Mouse (Mus musculus): ENCODE results near the gene Slc6a2.

DNA sequence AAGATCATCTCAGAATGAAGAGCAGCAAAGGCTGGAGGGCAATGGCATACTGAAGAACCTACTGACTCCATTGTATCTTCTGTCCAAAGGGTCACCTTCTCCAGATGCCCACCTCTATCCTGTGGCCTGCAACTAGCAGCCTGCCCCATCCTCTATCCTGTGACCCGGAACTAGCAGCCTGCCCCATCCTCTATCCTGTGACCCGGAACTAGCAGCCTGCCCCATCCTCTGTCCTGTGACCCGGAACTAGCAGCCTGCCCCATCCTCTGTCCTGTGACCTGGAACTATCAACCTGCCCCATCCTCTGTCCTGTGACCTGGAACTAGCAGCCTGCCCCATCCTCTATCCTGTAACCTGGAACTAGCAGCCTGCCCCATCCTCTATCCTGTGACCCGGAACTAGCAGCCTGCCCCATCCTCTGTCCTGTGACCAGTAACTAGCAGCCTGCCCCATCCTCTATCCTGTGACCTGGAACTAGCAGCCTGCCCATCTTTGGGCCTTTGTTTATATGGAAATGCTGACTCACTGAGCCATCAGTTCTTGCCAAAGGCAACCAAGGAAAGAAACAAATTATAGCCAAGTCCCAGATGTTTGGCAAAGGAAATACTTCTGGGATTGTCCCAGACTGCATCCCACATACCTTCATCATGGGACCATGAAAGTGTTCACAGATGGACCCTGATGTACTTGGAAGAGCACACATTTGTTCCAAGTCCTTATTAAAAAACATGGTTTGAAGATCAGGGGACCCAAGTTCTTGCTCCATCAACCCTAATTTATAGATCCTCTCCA lies 81.1 kb downstream of the Slc6a2 start:
- TF ChIP-seq CTCF (IDR thresholded peaks at IDR 0.05; ENCODE audit: borderline replicate concordance, insufficient read depth, low read length) (no peak), POLR2A (IDR thresholded peaks at IDR 0.05; ENCODE audit: low read depth, low read length) (no peak)

Measured in embryonic fibroblast, embryonic 13.5 days (primary cell).